Mouse (Mus musculus) mesoderm, embryonic 11.5 days (tissue): ENCODE data around the gene Zfp536.

Experiments
- DNase-seq: peaks from one replicate; pipeline ENCODE4 v3.0.0-alpha.2; 2012; ENCODE audit warnings: low read depth, low spot score

Zfp536 gene

GRCm38 (mm10) chr7:37689561-37690305 lies 83.7 kb downstream of the Zfp536 start:
- DNase-seq, result peak; percentile 72

DNA sequence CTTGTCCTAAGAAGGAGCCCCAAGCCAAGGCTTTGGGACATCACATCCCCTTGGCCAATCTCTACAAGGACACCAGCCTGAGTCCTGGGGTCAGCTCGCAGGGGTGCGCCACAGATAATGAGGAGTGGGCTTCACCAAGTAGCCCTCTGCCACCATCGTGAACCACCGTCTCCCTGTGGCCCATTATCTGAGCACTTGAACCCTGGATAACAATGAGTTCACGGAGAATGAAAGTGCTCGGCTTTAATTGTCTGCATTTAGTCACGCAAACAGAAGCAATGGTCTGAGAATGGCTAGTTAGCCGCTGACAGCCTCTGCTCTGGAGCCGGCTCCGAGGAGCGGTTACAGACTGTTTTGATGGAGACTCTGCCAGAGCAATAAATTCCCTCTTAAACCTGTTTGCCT lies 84.3 kb downstream of the Zfp536 start:
- peak; percentile 58 for DNase-seq

DNA sequence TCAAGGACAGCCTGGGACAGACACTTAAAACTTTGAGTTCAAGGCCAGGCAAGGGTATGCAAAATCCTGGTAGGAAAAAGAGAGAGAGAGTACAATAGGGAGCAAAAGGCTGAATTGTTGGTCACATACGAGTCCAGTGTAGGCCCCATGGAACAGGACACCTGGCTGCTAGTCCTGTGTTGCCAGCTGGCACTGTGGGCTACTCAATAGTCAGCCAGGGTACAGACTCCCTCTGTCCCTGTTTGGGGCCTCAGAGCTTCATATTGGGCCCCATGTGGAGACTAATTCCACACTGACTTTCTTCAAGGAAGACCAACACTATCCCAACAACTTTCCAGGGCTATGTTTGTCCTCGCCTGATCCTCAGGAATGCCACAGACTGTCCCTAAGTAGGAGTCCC lies 87.1 kb downstream of the Zfp536 start:
- no peak for DNase-seq

DNA sequence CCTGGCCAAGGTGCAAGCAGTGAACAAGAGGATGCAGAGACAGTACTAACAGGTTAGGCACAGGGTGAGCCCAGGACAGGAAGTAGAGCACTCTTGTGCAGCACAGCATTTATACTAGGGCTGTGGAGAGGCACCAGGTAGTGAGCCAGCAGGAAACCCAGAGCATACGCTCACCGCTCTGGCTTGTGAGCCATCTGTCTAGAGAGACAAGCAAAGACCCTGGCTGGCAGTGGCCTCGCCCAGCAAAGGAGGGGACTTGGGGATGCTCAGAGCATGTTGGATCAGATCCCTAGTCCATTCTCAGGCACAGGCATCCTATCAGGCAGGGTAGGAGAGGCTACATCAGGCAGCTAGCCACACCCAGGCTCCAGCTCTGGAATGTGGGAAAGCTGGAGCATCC lies 88.2 kb downstream of the Zfp536 start:
- no peak for DNase-seq

GRCm38 (mm10) chr7:37681335-37681734 lies 92.1 kb downstream of the Zfp536 start:
- DNase-seq, result no peak

DNA sequence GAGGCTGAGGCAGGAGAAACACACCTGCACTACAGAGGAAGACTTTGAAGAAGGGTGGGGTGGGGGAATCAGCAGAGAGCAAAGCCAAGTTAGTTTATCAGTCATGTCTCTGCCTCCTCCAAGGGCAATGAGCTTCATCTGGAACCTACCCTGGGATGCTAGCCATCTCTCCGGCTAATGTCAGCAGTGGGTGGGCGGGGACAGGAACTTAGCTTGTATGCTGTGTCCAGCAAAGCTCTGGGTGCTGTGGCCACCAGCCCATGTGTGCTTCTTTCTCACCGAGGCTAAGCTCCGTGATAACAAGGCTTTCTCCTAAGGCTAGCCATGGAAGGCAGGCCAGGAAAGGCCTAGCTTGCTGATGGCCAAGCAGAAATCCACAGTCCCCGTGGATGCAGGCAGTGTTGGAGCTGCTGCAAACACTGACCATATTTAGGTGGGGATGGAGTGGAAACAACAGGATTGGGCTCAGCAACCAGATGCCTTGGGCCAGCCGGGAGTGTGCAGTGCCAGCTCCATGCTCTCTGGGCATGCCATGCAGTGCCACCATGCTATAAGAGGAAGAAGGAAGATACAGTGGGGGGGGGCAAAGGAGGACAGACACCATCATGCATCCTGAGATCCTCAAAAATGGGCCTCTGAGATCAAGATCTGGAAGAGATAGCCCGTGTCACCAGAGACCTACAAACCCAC lies 109.6 kb downstream of the Zfp536 start:
- DNase-seq, result no peak

GRCm38 (mm10) chr7:37648671-37649070 lies 124.8 kb downstream of the Zfp536 start:
- no peak for DNase-seq

DNA sequence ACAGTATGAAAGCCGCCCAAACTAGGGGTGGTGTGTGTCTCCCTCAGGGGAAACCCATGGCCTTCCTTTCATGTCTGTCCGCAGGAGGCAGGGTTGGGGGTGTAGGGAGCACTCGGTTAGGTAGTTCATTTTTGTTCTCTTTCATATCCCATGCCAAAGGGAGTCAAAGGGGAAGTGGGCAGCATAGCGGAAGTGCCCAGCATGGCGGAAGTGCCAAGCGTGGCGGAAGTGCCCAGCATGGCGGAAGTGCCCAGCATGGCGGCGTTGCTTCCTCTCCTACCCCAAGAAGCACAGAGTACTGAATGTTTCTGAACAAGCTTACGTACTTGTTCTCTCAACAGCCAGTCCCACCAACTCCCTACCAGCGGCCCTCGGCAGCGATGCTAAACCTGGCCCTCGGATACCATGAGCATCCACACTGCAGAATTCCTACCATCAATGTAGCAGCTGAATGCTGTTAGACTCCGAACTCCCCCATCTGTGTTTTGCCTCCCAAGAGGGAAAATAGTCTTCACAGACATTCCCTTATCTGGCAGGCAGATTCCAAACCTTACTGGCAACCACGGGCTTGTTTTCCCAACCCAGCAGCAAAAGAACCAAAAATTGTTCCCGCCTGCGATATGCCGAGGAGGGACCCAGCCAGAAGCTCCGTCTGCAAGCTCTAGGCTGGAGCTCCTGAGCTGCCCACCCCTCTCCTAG lies 125.4 kb downstream of the Zfp536 start:
- DNase-seq, result no peak

- no peak for DNase-seq
These were observed 133.6 kb downstream of the Zfp536 start for GRCm38 (mm10) chr7:37639740-37640397.

DNA sequence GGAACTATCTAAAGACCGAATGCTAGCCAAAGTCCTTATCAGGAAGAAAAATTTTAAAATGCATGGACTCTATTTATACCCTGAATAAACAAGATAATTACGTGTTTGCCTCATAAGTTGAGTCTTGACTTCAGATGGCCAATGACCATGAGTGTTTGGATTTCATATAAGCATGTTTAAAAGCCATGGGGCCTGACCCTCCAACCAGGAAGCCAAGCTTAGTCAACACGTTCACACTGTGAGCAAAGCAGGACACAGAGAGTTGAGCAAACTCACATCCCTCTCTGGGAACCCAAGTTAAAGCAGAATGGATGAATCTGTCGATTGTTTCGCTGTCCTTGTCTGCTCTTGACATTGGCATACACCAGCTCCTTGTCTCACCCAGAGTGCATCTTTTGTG lies 138.6 kb downstream of the Zfp536 start:
- no peak for DNase-seq

- no peak for DNase-seq
These were observed 143.0 kb downstream of the Zfp536 start for GRCm38 (mm10) chr7:37630410-37630809.

DNA sequence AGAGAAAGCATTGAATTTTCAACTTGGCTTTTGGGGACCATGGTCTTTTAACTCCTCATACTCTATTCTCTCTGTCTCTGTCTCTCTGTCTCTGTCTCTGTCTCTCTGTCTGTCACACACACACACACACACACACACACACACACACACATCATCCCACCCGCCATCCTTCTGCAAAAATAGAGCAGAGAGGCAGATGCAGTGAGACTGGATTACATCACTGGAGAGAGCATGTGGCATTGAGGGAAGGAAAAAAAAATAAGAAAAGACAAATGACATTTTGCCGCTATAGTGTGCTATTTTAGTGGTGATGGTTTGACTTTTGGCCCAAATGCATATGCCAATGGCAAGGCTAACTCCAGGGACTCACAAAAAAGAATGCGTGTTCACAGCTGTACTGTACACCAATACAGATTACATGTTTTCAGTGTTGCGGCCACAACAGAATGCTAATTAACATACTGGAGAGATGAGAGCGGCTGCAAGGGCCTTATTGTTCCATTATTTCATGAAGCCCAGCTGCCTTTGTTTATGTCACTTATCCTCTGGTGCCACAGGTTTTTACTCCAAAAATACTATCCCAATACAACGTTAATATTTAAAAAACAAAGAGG lies 145.4 kb downstream of the Zfp536 start:
- DNase-seq, result no peak

DNA sequence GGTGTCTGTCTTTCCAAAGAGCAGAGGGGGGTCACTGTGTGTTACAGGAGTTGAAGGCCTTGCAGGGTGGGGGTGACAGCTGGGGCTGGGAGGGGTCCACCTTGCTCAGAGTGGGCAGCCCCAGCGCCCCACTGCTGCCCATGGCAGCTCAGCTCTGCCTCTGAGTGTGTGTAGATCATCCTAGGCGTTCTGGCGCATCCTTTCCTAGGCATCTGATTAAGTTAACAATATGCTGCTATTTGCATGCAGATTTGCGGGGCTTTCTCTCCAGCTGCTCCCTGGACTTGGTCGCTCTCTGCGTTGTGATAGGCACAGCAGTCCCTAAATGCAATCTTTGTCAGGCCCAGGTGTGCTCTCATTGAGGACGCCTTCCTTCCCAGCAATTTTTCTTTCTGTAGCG lies 147.7 kb downstream of the Zfp536 start:
- DNase-seq, result peak; percentile 23

GRCm38 (mm10) chr7:37624759-37625340 lies 148.6 kb downstream of the Zfp536 start:
- peak; percentile 52 for DNase-seq

- DNase-seq, result peak; percentile 33
These were observed 149.3 kb downstream of the Zfp536 start for GRCm38 (mm10) chr7:37623903-37624758.

DNA sequence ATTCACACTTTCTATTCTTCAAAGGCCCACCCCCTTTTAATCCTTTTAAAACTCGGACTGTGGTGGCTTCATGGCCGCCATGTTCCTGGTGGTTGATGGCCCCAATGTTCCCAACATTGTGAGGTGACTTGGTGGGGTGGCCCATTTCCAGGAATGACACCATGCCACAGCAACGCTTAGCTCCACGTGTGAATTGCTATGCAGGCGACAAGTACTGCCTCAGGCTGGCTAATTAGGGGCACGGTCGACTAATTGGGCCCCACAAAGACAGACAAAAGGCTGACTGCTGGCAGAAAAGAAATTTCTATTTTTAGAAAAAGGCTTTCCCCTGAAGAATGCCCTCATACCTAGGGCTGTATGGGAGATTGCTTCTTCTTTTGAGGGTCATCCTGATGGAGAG lies 154.2 kb downstream of the Zfp536 start:
- DNase-seq, result no peak

DNA sequence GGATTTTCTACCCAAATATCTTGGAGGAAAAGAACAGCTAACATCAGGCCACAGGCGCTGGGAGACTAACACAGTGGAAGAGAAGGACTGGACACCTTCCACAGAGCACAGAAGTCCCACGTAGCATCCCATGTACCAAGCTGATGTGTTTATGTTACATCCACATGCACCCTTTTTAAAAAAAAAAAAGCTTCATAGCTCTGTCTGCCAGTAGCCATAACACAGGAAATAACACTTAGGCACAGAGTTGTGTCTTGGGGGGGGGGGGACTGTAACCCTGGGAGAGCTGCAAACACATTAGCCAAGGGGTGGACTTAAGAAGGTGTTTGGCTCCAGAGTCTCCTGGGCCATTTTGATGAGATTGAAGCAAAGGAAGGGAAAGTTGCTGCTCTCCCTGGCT lies 155.6 kb downstream of the Zfp536 start:
- no peak for DNase-seq

DNA sequence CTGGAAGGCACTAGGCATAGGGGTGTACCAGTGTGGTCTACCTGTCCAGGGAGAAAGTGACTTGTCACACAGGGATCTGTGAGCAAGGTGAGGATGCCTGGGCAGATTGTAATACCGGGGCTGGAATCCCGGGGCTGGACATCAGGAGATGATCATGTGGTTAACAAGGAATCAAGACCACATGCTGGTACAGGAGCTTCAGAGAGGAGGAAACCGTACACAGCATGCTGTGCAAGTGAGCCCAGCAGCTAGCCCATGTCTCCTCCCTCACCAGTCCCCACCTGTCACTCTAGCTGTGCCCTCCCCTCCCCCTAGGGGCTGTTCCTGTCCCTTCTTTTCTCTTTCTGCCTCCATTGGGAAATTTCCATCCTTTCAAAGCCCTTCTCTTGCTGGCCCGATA lies 157.5 kb downstream of the Zfp536 start:
- DNase-seq, result no peak

- DNase-seq, result no peak
These were observed 159.1 kb downstream of the Zfp536 start for GRCm38 (mm10) chr7:37614381-37614780.

DNA sequence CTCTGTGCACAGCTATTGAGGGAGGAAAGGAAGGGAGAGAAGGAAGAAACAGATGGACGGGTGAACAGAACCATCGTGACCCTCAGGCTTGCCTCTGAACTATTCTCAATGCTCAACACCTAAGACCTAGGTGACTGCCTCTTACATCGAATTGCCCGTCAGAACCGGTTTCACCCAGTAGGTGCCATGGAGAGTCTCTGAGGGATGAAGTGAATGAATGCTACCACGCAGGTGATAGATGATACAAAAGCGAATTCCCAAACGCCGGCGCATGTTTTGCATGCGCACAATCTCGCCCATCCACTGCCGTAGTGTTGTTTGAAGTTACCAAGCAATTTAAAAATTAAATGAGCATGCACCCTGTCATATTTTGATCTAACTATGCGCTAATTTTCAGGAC lies 164.9 kb downstream of the Zfp536 start:
- no peak for DNase-seq
